Mouse (Mus musculus) thymus, adult 2 months (tissue): ENCODE results near the gene Ccdc88a. TPM values are rescaled to one million over a fixed set of nuclear protein-coding genes. Genes with fewer than 3 reads are reported as not detected.

Experiments used
- DNase-seq: peaks from one replicate; pipeline ENCODE4 v3.0.0; 2021
- H3K27ac ChIP-seq: fragments of 200-500 bp; 2 replicates; pipeline ENCODE4 v1.5.1; 2012; ENCODE audit warnings: low read length, control low read depth; ENCODE audit not compliant: control insufficient read depth, insufficient read depth
- H3K27me3 ChIP-seq: fragments of 200-500 bp; 2 replicates; pipeline ENCODE4 v1.6.1; 2012; ENCODE audit warnings: mild to moderate bottlenecking, low read length, moderate library complexity, mixed read lengths; ENCODE audit not compliant: control insufficient read depth, insufficient read depth
- H3K36me3 ChIP-seq: fragments of 200-500 bp; 2 replicates; pipeline ENCODE4 v1.6.1; 2012; ENCODE audit warnings: mild to moderate bottlenecking, low read length, moderate library complexity; ENCODE audit not compliant: control insufficient read depth, insufficient read depth
- H3K4me1 ChIP-seq: fragments of 200-500 bp; replicated peaks from 2 replicates; pipeline ENCODE4 v1.6.1; 2012; ENCODE audit warnings: low read length; ENCODE audit not compliant: control insufficient read depth, insufficient read depth
- H3K4me3 ChIP-seq: fragments of 200-500 bp; 2 replicates; pipeline ENCODE4 v1.5.1; 2012; ENCODE audit warnings: mild to moderate bottlenecking, low read length, control low read depth, moderate library complexity; ENCODE audit not compliant: control insufficient read depth, insufficient read depth
- CTCF ChIP-seq: fragments of 200-500 bp; IDR thresholded peaks from 2 replicates; pipeline ENCODE4 v1.5.1; 2012; ENCODE audit warnings: mild to moderate bottlenecking, control low read depth, low read length, moderate library complexity, borderline replicate concordance; ENCODE audit not compliant: control insufficient read depth, poor library complexity, insufficient read depth; ENCODE audit errors: extremely low read depth
- POLR2A ChIP-seq: fragments of 200-500 bp; IDR thresholded peaks from 2 replicates; pipeline ENCODE4 v1.6.1; 2012; ENCODE audit warnings: mild to moderate bottlenecking, low read length, control low read depth, moderate library complexity; ENCODE audit not compliant: control insufficient read depth, poor library complexity, insufficient read depth; ENCODE audit errors: extremely low read depth
- WGBS: fragments of 180-500 bp; shearing (Covaris S2); methylation state at CpG from one replicate; pipeline ENCODE4 v1.1.7; 2018; 5-methylcytosine and 5-hydroxymethylcytosine counted together
- polyA plus RNA-seq: library from polyadenylated mRNA; depleted of rRNA; stranded (reverse); fragments of >200 nt; gene quantifications from 2 replicates; pipeline ENCODE4 v1.2.3, GENCODE M21; 2012

Ccdc88a gene
- polyA plus RNA-seq, 1 experiment = 2.3 TPM

DNA sequence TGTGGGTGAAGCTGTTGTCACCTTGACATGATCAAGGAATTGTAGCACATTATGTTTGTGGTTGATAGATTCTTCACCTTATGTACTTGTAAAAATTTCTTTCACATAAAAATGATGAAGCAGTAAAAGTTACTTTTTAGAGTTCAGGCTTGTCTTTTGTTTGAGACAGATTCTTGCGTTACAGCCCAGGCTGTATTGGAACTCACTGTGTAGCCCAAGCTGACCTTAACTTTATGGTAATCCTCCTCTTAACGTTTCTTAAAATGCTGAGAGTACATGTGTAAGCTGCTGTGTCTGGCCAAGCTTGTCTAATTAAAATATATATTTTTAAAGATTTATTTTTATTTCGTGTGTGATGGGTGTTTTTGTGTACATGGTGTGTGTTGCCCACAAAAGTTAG lies 11.2 kb downstream of the Ccdc88a start:
- WGBS = 82% methylated on average over 3 of the region's 3 CpGs
- H3K27me3 ChIP-seq = no peaks in the 10 kb centered on the region

DNA sequence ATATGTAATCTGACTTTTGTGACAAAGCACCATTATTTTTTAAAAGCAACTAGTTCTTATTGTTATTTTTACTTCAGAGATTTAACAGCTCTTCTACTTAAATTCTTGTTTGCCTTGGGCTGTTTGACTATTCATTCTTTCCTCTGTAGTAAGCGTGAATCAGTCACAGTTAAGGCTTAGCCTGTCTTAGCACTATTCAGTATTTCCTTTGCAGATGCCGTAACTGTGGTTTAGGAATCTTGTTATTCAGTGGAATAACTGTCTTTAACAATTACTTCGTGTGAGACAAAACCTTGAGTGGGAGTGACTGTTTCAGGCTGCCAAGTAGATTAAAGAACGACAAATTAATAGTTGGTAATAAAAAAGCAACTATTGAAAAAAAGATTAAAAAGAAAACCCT lies 16.5 kb downstream of the Ccdc88a start:
- Histone ChIP-seq H3K4me1 (no peaks in the 10 kb centered on the region), H3K4me3 (no peak overlapping the region), H3K36me3 (no peaks in the 10 kb centered on the region), H3K27ac (no peak overlapping the region), H3K27me3 (no peaks in the 10 kb centered on the region)
- TF ChIP-seq CTCF (no peak), POLR2A (no peak)
- no peak for DNase-seq
- WGBS = 97% methylated on average over 4 of the region's 4 CpGs

More for the DNA sequence above, 11.2 kb downstream of the Ccdc88a start:
- no peak overlapping the region for H3K27ac ChIP-seq
- H3K4me3 ChIP-seq = no peak overlapping the region
- DNase-seq = no peak
- TF ChIP-seq CTCF = no peak
- no peak for TF ChIP-seq POLR2A
- H3K4me1 ChIP-seq = no peaks in the 10 kb centered on the region
- no peaks in the 10 kb centered on the region for H3K36me3 ChIP-seq

DNA sequence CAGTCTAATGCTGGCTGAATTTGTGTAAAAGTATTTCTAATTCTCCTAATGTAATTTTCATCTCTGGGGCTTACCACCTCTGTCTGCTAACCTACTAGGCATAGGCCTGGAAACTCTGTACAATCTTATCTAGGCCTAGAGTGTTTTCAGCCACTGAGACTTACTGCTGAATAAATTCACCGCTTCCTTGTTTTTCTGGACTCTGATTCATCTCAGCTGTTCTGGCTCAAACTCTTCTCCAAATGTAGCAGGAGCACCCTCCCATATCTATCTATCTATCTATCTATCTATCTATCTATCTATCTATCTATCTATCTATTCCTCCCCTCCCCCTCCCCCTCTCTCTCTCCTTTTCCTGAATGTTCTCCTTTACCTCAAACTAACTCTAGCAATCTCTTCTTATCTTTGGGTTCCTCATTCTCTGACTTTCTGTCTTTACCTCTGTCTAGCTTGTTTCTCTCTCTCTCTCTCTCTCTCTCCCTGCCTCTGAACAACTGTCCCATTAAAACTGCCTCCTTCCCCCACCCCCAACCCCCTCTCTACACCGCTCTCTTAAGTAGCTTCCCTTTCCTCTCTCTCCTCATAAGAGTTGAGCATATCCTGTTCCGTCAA lies 21.8 kb downstream of the Ccdc88a start:
- H3K4me3 ChIP-seq = no peak overlapping the region
- no peaks in the 10 kb centered on the region for H3K27me3 ChIP-seq
- TF ChIP-seq CTCF (no peak), POLR2A (no peak)
- H3K36me3 ChIP-seq = no peaks in the 10 kb centered on the region
- DNase-seq = no peak
- H3K27ac ChIP-seq = no peak overlapping the region
- WGBS = 95% methylated on average over 3 of the region's 3 CpGs
- no peaks in the 10 kb centered on the region for H3K4me1 ChIP-seq

DNA sequence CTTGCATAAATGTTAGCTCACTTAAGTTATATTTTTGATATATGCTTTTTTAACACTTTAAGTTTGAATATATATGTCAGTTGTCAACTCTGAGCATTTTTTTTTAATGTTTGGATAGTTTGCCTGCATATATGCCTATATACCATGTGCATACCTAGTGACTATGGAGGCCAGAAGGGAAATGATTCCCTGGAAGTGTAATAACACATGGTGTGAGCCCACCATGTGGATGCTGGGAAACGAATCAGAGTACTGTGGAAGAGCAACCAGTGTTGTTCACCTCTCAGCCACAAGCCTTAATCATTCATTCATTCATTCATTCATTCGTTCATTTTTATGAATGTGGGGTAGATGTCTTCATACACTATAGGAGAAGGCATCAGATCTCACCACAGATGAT lies 26.9 kb downstream of the Ccdc88a start:
- no peak for DNase-seq
- WGBS = 90% methylated on average over 2 of the region's 2 CpGs
- no peak overlapping the region for H3K27ac ChIP-seq
- no peaks in the 10 kb centered on the region for H3K27me3 ChIP-seq
- H3K4me3 ChIP-seq = no peak overlapping the region
- TF ChIP-seq POLR2A (no peak), CTCF (no peak)
- H3K36me3 ChIP-seq = no peaks in the 10 kb centered on the region
- H3K4me1 ChIP-seq = no peaks in the 10 kb centered on the region

DNA sequence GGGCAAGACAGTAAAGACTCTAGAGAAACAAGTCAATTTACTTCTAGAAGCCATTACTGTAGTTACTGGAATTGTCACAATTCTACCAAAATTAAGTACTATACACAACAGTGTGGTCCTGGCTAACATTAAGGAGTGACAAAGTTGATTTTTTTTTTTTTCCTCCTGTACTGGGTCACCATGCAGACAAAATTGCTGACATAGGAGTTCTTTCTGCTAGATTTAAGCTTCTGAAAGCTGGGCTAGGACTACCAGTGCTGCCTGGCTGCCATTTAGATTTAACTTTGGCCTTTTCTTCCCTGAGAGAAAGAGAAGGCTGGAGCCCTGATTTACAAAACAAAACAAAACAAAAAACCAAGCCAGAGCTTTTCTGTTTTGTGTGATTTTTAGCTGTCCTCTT lies 32.8 kb downstream of the Ccdc88a start:
- no peak for DNase-seq
- Histone ChIP-seq H3K27ac (no peak overlapping the region), H3K4me1 (no peaks in the 10 kb centered on the region), H3K27me3 (no peaks in the 10 kb centered on the region), H3K36me3 (no peaks in the 10 kb centered on the region), H3K4me3 (no peak overlapping the region)
- TF ChIP-seq CTCF = no peak
- TF ChIP-seq POLR2A = no peak

DNA sequence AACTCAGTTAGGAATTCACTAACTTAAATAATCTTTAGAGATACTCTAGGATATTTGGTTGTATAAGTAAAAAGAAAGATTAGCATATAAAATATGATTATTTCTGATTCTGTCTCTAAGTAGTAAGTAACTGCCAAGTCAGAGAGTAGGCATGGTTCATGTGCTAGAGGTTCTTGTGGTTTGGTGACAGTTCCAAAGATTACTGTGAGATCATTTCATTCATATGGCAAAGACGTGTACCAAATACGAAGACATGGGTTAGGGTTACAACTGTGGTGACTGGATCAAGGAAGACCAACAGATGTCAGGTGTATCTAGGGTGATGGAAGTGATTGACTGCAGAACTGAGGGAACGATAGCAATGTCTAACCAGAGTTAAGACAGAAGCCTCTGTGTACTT lies 50.0 kb downstream of the Ccdc88a start:
- no peak for TF ChIP-seq CTCF
- TF ChIP-seq POLR2A = no peak

DNA sequence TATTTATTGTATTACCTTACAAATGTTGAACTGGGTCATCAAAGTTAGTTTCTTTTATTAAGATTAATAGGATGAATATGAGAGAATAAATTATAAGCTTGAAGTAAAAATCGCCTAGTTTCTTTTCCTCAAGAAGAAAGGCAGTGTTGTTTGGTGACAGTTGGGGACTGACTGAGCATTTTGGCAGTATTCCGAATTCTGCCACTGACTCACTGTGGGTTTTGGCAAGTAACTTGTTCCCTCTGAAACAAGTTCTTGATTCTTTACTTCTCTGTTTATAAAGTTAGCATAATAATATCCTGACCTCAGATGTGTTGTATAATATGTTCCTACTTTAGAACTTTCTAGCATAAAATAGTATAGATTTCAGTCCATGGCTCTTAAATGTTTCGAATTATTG lies 55.3 kb downstream of the Ccdc88a start:
- Histone ChIP-seq H3K27me3 (no peaks in the 10 kb centered on the region), H3K4me3 (no peak overlapping the region), H3K36me3 (no peaks in the 10 kb centered on the region), H3K27ac (no peak overlapping the region), H3K4me1 (no peaks in the 10 kb centered on the region)
- 57% methylated on average over 3 of the region's 3 CpGs for WGBS
- TF ChIP-seq CTCF (no peak), POLR2A (no peak)
- DNase-seq = no peak

More for the DNA sequence above, 50.0 kb downstream of the Ccdc88a start:
- H3K4me1 ChIP-seq = no peaks in the 10 kb centered on the region
- H3K36me3 ChIP-seq = no peaks in the 10 kb centered on the region
- no peak overlapping the region for H3K4me3 ChIP-seq
- DNase-seq = no peak
- WGBS = 73% methylated on average over 3 of the region's 3 CpGs
- H3K27me3 ChIP-seq = no peaks in the 10 kb centered on the region
- H3K27ac ChIP-seq = no peak overlapping the region
